Mouse (Mus musculus) embryonic facial prominence, embryonic 12.5 days (tissue): ENCODE measurements around the gene Csad. TPM values are rescaled to one million over a fixed set of nuclear protein-coding genes. Genes with fewer than 3 reads are reported as not detected.

ENCODE experiments used
- ATAC-seq: fragments of 200-750 bp; cut with Nextera tagmentation; 2 replicates; pipeline ENCODE4 v1.8.0; 2017; ENCODE audit not compliant: insufficient number of reproducible peaks, insufficient read depth, low FRiP score, low TSS enrichment
- H3K27ac ChIP-seq: fragments of 300-500 bp; sonication (generic); 2 replicates; pipeline ENCODE4 v1.5.1; 2016; ENCODE audit warnings: mild to moderate bottlenecking
- H3K27me3 ChIP-seq: fragments of 300-500 bp; sonication (generic); 2 replicates; pipeline ENCODE4 v1.6.1; 2016; ENCODE audit warnings: mild to moderate bottlenecking, moderate library complexity
- H3K36me3 ChIP-seq: fragments of 300-500 bp; sonication (generic); 2 replicates; pipeline ENCODE4 v1.6.1; 2016; ENCODE audit warnings: mild to moderate bottlenecking
- H3K4me1 ChIP-seq: fragments of 300-500 bp; sonication (generic); 2 replicates; pipeline ENCODE4 v1.6.1; 2016
- H3K4me2 ChIP-seq: fragments of 300-500 bp; sonication (generic); replicated peaks from 2 replicates; pipeline ENCODE4 v1.6.1; 2016; ENCODE audit warnings: mild to moderate bottlenecking, moderate library complexity
- H3K4me3 ChIP-seq: fragments of 300-500 bp; sonication (generic); 2 replicates; pipeline ENCODE4 v1.5.1; 2016; ENCODE audit warnings: mild to moderate bottlenecking
- H3K9ac ChIP-seq: fragments of 300-500 bp; sonication (generic); 2 replicates; pipeline ENCODE4 v1.6.1; 2016; ENCODE audit warnings: mild to moderate bottlenecking, moderate library complexity
- H3K9me3 ChIP-seq: fragments of 300-500 bp; sonication (generic); 2 replicates; pipeline ENCODE4 v1.6.1; 2016; ENCODE audit warnings: mild to moderate bottlenecking, moderate library complexity
- WGBS: fragments of 180-500 bp; shearing (Covaris S2); methylation state at CpG from one replicate; pipeline ENCODE4 v1.1.7; 2016; 5-methylcytosine and 5-hydroxymethylcytosine counted together
- polyA plus RNA-seq: library from polyadenylated mRNA; unstranded; fragments of >200 nt; fragmentation: Nextera tagmentation; extraction: Ambion mirVana; gene quantifications from 2 replicates; pipeline ENCODE4 v1.2.1, GENCODE M21; 2016

Gene Csad
- polyA plus RNA-seq, 1 experiment from 2014 or later, result 82.8 TPM

DNA sequence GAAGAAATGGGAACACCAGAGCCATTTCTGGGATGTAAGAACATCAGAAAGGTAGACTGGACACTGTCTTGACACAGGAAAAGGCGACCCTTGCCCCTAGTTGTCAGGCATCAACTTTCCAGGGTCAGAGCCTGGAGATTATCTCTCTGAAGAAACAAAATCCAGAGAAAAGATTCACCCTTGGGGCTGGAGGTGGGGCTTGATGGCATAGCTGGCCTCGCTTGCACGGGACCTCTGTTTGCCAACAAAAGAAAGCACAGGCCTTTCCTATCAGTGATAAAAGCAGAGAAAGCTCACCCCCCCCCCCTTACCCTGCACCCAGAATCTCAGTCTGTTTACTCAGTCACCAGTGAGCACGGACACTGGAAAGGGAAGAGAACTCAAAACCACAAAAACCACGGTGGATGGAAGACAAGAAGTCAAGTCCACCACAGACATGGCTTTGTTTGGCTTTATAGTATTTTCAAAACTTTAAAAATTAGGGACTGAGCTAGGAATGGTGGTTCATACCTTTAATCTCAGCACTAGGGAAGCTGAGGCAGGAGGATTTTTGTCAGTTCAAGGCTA lies 11.6 kb downstream of the Csad start:
- Histone ChIP-seq H3K4me2 (no peak overlapping the region), H3K36me3 (0 out of 2 replicates have a peak, but pooled peaks cover 7% of the 10 kb centered on the region), H3K9ac (no peak overlapping the region), H3K27ac (peak overlapping the region; percentile 17; the same call in 1 of the 2 replicates), H3K4me3 (no peak overlapping the region), H3K9me3 (no peaks in the 10 kb centered on the region), H3K4me1 (peaks cover 5% of the 10 kb centered on the region; the same call in 1 of the 2 replicates), H3K27me3 (no peaks in the 10 kb centered on the region)
- WGBS, result 44% methylated on average over 5 of the region's 5 CpGs
- ATAC-seq, result no peak

DNA sequence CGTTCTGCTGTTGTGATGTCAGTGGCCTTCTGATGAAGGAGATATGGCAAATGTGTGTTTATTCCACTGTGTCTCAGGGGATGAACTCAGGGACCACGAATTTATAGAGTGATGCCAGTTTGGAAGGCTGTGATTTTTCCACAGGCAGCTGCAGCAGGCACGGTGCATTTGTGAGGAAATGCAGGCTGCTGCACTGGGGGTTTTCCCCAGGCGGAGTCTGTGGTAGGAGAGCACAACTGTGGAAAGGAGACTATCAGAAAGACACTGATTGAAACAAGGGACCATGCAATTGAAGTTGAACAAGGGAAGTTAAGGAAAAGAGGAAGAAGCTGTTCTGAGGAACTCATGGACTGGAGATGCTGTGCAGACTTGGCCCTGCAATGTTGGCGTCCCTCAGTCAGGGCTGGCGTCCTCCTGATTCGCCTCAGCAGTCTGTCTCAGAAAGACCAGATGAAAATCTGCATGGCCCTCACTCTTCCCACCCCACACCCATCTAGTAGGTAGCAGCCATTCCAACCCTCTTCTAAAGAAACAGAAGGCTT lies 12.2 kb downstream of the Csad start:
- Histone ChIP-seq H3K9me3 (no peaks in the 10 kb centered on the region), H3K27ac (peak overlapping the region; percentile 17; the same call in 1 of the 2 replicates), H3K4me2 (no peak overlapping the region), H3K36me3 (0 out of 2 replicates have a peak, but pooled peaks cover 8% of the 10 kb centered on the region), H3K4me3 (no peak overlapping the region), H3K4me1 (peaks cover 5% of the 10 kb centered on the region; the same call in 1 of the 2 replicates), H3K9ac (no peak overlapping the region), H3K27me3 (no peaks in the 10 kb centered on the region)
- ATAC-seq, result no peak
- WGBS, result 72% methylated on average over 7 of the region's 7 CpGs

DNA sequence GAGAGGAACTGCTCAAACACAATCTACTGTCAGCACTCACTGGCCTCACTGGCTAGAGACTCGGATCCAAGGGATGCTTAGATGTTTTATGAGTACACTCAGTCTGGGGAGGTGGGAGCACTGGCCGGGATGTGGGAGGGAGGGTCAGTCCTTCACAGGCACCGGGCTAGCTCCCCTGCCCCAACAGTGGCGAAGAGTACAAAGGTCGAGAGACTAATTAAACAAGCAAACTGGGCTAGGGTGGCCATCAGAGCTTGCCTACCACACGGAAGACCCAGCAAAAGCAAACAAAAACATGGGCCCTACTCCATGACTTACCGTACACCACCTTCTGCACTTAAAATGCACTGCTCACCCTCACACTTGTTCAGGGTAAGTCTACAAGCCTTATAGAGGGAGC lies 12.8 kb downstream of the Csad start:
- Histone ChIP-seq H3K36me3 (0 out of 2 replicates have a peak, but pooled peaks cover 11% of the 10 kb centered on the region), H3K9me3 (no peaks in the 10 kb centered on the region), H3K27me3 (no peaks in the 10 kb centered on the region), H3K4me3 (no peak overlapping the region), H3K4me2 (no peak overlapping the region), H3K4me1 (peaks cover 5% of the 10 kb centered on the region; the same call in 1 of the 2 replicates), H3K9ac (no peak overlapping the region), H3K27ac (no peak overlapping the region)
- no peak for ATAC-seq
- 61% methylated on average over 7 of the region's 7 CpGs for WGBS

GRCm38 (mm10) chr15:102188883-102189282 lies 15.6 kb downstream of the Csad start:
- Histone ChIP-seq H3K9ac (no peak overlapping the region), H3K4me3 (no peak overlapping the region), H3K9me3 (no peaks in the 10 kb centered on the region), H3K27me3 (no peaks in the 10 kb centered on the region), H3K4me2 (no peak overlapping the region), H3K27ac (no peak overlapping the region), H3K36me3 (peaks cover 33% of the 10 kb centered on the region), H3K4me1 (peaks cover 5% of the 10 kb centered on the region; the same call in 1 of the 2 replicates)
- no peak for ATAC-seq
- WGBS, result 66% methylated on average over 6 of the region's 6 CpGs

DNA sequence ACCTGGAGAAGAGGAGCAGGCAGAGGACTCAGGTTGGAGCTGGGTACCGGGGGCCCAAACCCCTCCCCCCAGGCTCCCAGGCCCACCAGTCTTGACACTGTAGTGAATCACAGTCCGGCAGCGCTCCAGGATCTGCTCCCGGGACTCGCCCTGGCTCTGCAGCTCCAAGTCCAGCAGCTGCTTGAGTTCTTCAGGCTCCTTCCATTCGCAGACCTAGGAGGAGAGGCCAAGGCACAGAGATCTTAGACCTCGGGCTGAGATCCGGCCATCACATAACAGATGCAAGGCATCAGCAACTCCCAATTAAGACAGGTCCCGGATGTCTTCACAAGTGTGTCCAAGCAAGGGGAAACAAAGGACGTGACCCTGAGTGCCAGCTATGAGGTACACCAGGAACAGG lies 16.4 kb downstream of the Csad start:
- no peak for ATAC-seq

DNA sequence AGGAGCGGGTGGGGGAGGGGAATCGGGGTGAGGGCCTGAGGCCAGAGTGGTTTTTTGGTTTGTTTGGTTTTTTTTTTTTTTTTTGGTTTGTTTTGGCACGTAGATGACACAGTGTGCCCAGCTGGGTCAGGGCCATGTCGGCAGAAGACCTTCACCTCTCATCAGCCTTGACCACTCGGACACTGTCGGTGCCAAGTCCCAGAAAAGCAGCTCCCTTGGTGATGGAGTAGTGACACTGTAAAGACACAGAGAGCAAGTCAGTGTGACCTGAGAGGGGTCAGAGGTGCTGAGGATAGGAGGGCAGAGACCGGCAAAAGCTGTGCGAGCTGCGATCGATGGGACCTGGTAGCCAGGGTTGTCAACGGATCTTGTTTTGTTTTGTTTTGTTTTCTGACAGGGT lies 18.3 kb downstream of the Csad start:
- Histone ChIP-seq H3K4me3 (no peak overlapping the region), H3K27me3 (no peaks in the 10 kb centered on the region), H3K36me3 (peaks cover 42% of the 10 kb centered on the region), H3K4me1 (no peaks in the 10 kb centered on the region), H3K4me2 (no peak overlapping the region), H3K9me3 (no peaks in the 10 kb centered on the region), H3K27ac (no peak overlapping the region), H3K9ac (no peak overlapping the region)
- 74% methylated on average over 11 of the region's 11 CpGs for WGBS
- no peak for ATAC-seq

More for the DNA sequence above, 16.4 kb downstream of the Csad start:
- Histone ChIP-seq H3K4me3 (no peak overlapping the region), H3K27ac (no peak overlapping the region; the same call in 1 of the 2 replicates), H3K9me3 (no peaks in the 10 kb centered on the region), H3K4me2 (no peak overlapping the region), H3K27me3 (no peaks in the 10 kb centered on the region), H3K9ac (no peak overlapping the region), H3K4me1 (peaks cover 5% of the 10 kb centered on the region; the same call in 1 of the 2 replicates), H3K36me3 (peaks cover 40% of the 10 kb centered on the region)
- WGBS, result 87% methylated on average over 10 of the region's 10 CpGs

DNA sequence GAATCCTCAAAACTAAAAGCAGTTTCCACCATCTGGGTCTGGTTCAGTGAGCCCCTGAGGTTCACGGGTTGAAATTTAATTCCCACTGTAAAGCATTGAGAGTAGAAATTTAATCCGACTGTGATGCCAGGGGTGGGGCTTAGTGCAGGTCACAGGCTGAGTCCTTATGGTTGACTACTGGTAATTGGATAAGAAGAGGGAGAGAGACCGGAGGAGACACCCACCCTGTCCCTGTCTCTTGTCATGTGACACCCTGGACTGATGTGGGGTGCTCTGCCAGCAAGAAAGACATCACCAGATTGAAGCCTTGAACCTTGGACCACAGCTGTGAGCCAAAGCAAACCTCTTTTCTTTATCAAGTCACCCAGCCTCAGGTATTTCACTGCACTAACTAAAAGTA lies 21.4 kb downstream of the Csad start:
- Histone ChIP-seq H3K4me1 (no peaks in the 10 kb centered on the region; the same call in 1 of the 2 replicates), H3K4me2 (no peak overlapping the region), H3K36me3 (peaks cover 51% of the 10 kb centered on the region), H3K27ac (no peak overlapping the region; the same call in 1 of the 2 replicates), H3K4me3 (no peak overlapping the region), H3K27me3 (no peaks in the 10 kb centered on the region), H3K9me3 (no peaks in the 10 kb centered on the region), H3K9ac (no peak overlapping the region)
- ATAC-seq, result no peak
- WGBS, result 34% methylated on average over 3 of the region's 3 CpGs

GRCm38 (mm10) chr15:102179924-102180323 lies 24.6 kb downstream of the Csad start:
- no peak overlapping the region for H3K4me2 ChIP-seq
- H3K9ac ChIP-seq, result no peak overlapping the region
- WGBS, result 91% methylated on average over 14 of the region's 14 CpGs
- ATAC-seq, result no peak
- H3K9me3 ChIP-seq, result no peaks in the 10 kb centered on the region
- H3K4me1 ChIP-seq, result no peaks in the 10 kb centered on the region; the same call in 1 of the 2 replicates
- H3K36me3 ChIP-seq, result peaks cover 41% of the 10 kb centered on the region
- H3K27me3 ChIP-seq, result no peaks in the 10 kb centered on the region
- no peak overlapping the region for H3K4me3 ChIP-seq
- no peak overlapping the region for H3K27ac ChIP-seq

- Histone ChIP-seq H3K27me3 (no peaks in the 10 kb centered on the region), H3K9ac (no peak overlapping the region), H3K27ac (no peak overlapping the region), H3K4me1 (no peaks in the 10 kb centered on the region; the same call in 1 of the 2 replicates), H3K9me3 (no peaks in the 10 kb centered on the region), H3K4me2 (no peak overlapping the region), H3K36me3 (peaks cover 32% of the 10 kb centered on the region), H3K4me3 (no peak overlapping the region)
- 74% methylated on average over 9 of the region's 9 CpGs for WGBS
- no peak for ATAC-seq
These were observed 25.4 kb downstream of the Csad start for GRCm38 (mm10) chr15:102179106-102179505.

DNA sequence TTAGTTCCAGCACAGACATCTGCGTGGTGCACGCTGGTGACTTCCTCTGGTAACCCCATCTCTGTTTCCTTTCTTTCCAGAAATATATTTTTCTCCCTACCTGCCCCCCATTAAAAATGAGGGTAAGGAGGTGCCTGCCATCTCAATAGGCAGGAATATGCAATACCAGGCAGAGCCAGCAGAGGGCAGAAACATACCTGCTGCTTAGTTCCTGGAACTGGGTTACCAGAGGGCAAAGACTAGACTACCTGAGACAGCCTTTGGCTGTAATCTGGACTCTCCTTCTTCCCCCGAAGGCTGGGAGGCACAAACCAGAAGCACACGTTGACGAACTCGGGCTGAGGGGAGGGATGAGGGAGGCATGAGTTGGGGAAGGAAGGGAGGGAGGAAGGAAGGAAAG lies 26.2 kb downstream of the Csad start:
- peaks cover 26% of the 10 kb centered on the region for H3K36me3 ChIP-seq

GRCm38 (mm10) chr15:102177417-102177816 lies 27.1 kb downstream of the Csad start:
- Histone ChIP-seq H3K4me3 (no peak overlapping the region), H3K4me1 (no peaks in the 10 kb centered on the region; the same call in 1 of the 2 replicates), H3K9ac (no peak overlapping the region), H3K27me3 (no peaks in the 10 kb centered on the region), H3K36me3 (peaks cover 22% of the 10 kb centered on the region), H3K4me2 (no peak overlapping the region), H3K27ac (no peak overlapping the region), H3K9me3 (no peaks in the 10 kb centered on the region)
- no peak for ATAC-seq
- WGBS, result 83% methylated on average over 8 of the region's 8 CpGs

More for the DNA sequence above, 26.2 kb downstream of the Csad start:
- Histone ChIP-seq H3K27ac (no peak overlapping the region), H3K4me3 (no peak overlapping the region), H3K9me3 (no peaks in the 10 kb centered on the region), H3K4me1 (no peaks in the 10 kb centered on the region; the same call in 1 of the 2 replicates), H3K4me2 (no peak overlapping the region), H3K27me3 (no peaks in the 10 kb centered on the region), H3K9ac (no peak overlapping the region)
- ATAC-seq, result no peak
- WGBS, result 30% methylated on average over 6 of the region's 6 CpGs
